Mouse (Mus musculus) liver, embryonic 11.5 days (tissue): ENCODE measurements around the gene Slc6a9. TPM values are rescaled to one million over a fixed set of nuclear protein-coding genes. Genes with fewer than 3 reads are reported as not detected.
A peak's percentile ranks its signal among the peaks of the same experiment; 100 is the strongest.

ENCODE experiments used
- ATAC-seq: fragments of 200-750 bp; cut with Nextera tagmentation; replicated peaks from 2 replicates; pipeline ENCODE4 v1.8.0; 2017; ENCODE audit warnings: moderate number of reproducible peaks, mild to moderate bottlenecking, moderate TSS enrichment, moderate library complexity; ENCODE audit not compliant: low FRiP score
- DNase-seq: peaks from one replicate; pipeline ENCODE4 v3.0.0-alpha.2; 2017; ENCODE audit warnings: low spot score
- H3K27ac ChIP-seq: fragments of 300-500 bp; sonication (generic); 2 replicates; pipeline ENCODE4 v1.5.1; 2014; ENCODE audit warnings: mild to moderate bottlenecking, low read depth, low read length, control low read depth
- H3K27me3 ChIP-seq: fragments of 300-500 bp; sonication (generic); replicated peaks from 2 replicates; pipeline ENCODE4 v1.6.1; 2014; ENCODE audit warnings: low read length, mixed read lengths; ENCODE audit not compliant: control insufficient read depth, insufficient read depth
- H3K36me3 ChIP-seq: fragments of 300-500 bp; sonication (generic); 2 replicates; pipeline ENCODE4 v1.6.1; 2014; ENCODE audit warnings: mild to moderate bottlenecking, low read length, moderate library complexity, mixed read lengths; ENCODE audit not compliant: control insufficient read depth, insufficient read depth
- H3K4me1 ChIP-seq: fragments of 300-500 bp; sonication (generic); replicated peaks from 2 replicates; pipeline ENCODE4 v1.6.1; 2014; ENCODE audit warnings: low read length, mixed read lengths; ENCODE audit not compliant: control insufficient read depth, insufficient read depth
- H3K4me2 ChIP-seq: fragments of 300-500 bp; sonication (generic); 2 replicates; pipeline ENCODE4 v1.6.1; 2014; ENCODE audit warnings: mild to moderate bottlenecking, control low read depth, moderate library complexity
- H3K4me3 ChIP-seq: fragments of 300-500 bp; sonication (generic); 2 replicates; pipeline ENCODE4 v1.5.1; 2014; ENCODE audit warnings: low read depth, low read length, control low read depth
- H3K9ac ChIP-seq: fragments of 300-500 bp; sonication (generic); 2 replicates; pipeline ENCODE4 v1.6.1; 2014; ENCODE audit warnings: low read depth, low read length, control low read depth
- H3K9me3 ChIP-seq: fragments of 300-500 bp; sonication (generic); 2 replicates; pipeline ENCODE4 v1.6.1; 2016; ENCODE audit warnings: low read length, inconsistent platforms, mixed read lengths; ENCODE audit not compliant: control insufficient read depth
- WGBS: fragments of 180-500 bp; shearing (Covaris S2); extraction: QIAGEN DNeasy Blood & Tissue Kit; methylation state at CpG from one replicate; pipeline ENCODE4 v1.1.7; 2014; 5-methylcytosine and 5-hydroxymethylcytosine counted together
- polyA plus RNA-seq: library from polyadenylated mRNA; unstranded; fragments of >200 nt; fragmentation: Nextera tagmentation; extraction: Ambion mirVana; gene quantifications from 2 replicates; pipeline ENCODE4 v1.2.1, GENCODE M21; 2014

The Slc6a9 gene
- polyA plus RNA-seq, 1 experiment from 2014 or later, result 26.3 TPM

GRCm38 (mm10) chr4:117886644-117887043 is 52.3 kb downstream of the Slc6a9 start:
- Histone ChIP-seq H3K4me3 (peak overlapping the region; percentile 97), H3K27ac (peak overlapping the region; percentile 77), H3K27me3 (no peaks in the 10 kb centered on the region; the same call in 1 of the 2 replicates), H3K9ac (peak overlapping the region; percentile 94), H3K4me2 (peak overlapping the region; percentile 87), H3K36me3 (peaks cover 24% of the 10 kb centered on the region), H3K4me1 (peaks cover 25% of the 10 kb centered on the region), H3K9me3 (no peaks in the 10 kb centered on the region)
- DNase-seq (no peak), ATAC-seq (peak; percentile 22)
- WGBS, result under 1% methylated on average over 22 of the region's 24 CpGs

- ATAC-seq, result peak; percentile 87
- WGBS, result under 1% methylated on average over 37 of the region's 37 CpGs
Observed at GRCm38 (mm10) chr4:117887133-117887532, 52.8 kb downstream of the Slc6a9 start, which contains the start of gene Atp6v0b. Atp6v0b (minus strand) TSS chr4:117887333.

GRCm38 (mm10) chr4:117887920-117888319 is 53.6 kb downstream of the Slc6a9 start:
- ATAC-seq, result no peak
- H3K27me3 ChIP-seq, result no peaks in the 10 kb centered on the region
- peaks cover 24% of the 10 kb centered on the region for H3K36me3 ChIP-seq
- WGBS, result 64% methylated on average over 2 of the region's 2 CpGs
- H3K4me2 ChIP-seq, result peak overlapping the region; percentile 87
- no peak overlapping the region for H3K27ac ChIP-seq
- DNase-seq, result no peak
- H3K9ac ChIP-seq, result no peak overlapping the region
- H3K4me3 ChIP-seq, result peak overlapping the region; percentile 97; the same call in 1 of the 2 replicates
- no peaks in the 10 kb centered on the region for H3K9me3 ChIP-seq
- H3K4me1 ChIP-seq, result peaks cover 27% of the 10 kb centered on the region

More at GRCm38 (mm10) chr4:117887133-117887532, 52.8 kb downstream of the Slc6a9 start, which contains the start of gene Atp6v0b:
- Histone ChIP-seq H3K36me3 (peaks cover 24% of the 10 kb centered on the region), H3K4me3 (peak within 1 kb of the TSS; percentile 97), H3K9ac (peak within 1 kb of the TSS; percentile 94), H3K27me3 (no peaks in the 10 kb centered on the region), H3K4me1 (peaks cover 26% of the 10 kb centered on the region), H3K4me2 (peak within 1 kb of the TSS; percentile 87), H3K27ac (peak within 1 kb of the TSS; percentile 77), H3K9me3 (no peaks in the 10 kb centered on the region)
- peak; percentile 91 for DNase-seq

- Histone ChIP-seq H3K4me2 (no peak overlapping the region), H3K9me3 (no peaks in the 10 kb centered on the region), H3K9ac (no peak overlapping the region), H3K27me3 (no peaks in the 10 kb centered on the region), H3K4me1 (peaks cover 22% of the 10 kb centered on the region), H3K36me3 (peaks cover 20% of the 10 kb centered on the region), H3K4me3 (0 out of 2 replicates have a peak overlapping the region, but pooled peaks have one; percentile 17), H3K27ac (no peak overlapping the region)
- 89% methylated on average over 15 of the region's 15 CpGs for WGBS
- ATAC-seq (no peak), DNase-seq (no peak)
Observed at GRCm38 (mm10) chr4:117889471-117889870, 55.2 kb downstream of the Slc6a9 start.

GRCm38 (mm10) chr4:117890031-117890430 is 55.7 kb downstream of the Slc6a9 start:
- Histone ChIP-seq H3K36me3 (peaks cover 14% of the 10 kb centered on the region), H3K9me3 (no peaks in the 10 kb centered on the region), H3K9ac (no peak overlapping the region), H3K27me3 (no peaks in the 10 kb centered on the region), H3K4me1 (peaks cover 22% of the 10 kb centered on the region), H3K27ac (no peak overlapping the region), H3K4me2 (no peak overlapping the region), H3K4me3 (0 out of 2 replicates have a peak overlapping the region, but pooled peaks have one; percentile 17)
- DNase-seq (no peak), ATAC-seq (no peak)
- WGBS, result 90% methylated on average over 14 of the region's 14 CpGs

- no peak overlapping the region for H3K27ac ChIP-seq
- WGBS, result 88% methylated on average over 8 of the region's 8 CpGs
- DNase-seq, result no peak
- H3K4me3 ChIP-seq, result peak overlapping the region; percentile 72
- no peak for ATAC-seq
- peak overlapping the region; percentile 65 for H3K9ac ChIP-seq
- no peaks in the 10 kb centered on the region for H3K9me3 ChIP-seq
- peaks cover 22% of the 10 kb centered on the region for H3K4me1 ChIP-seq
- no peaks in the 10 kb centered on the region for H3K27me3 ChIP-seq
- peaks cover 11% of the 10 kb centered on the region for H3K36me3 ChIP-seq
- peak overlapping the region; percentile 80 for H3K4me2 ChIP-seq
Observed at GRCm38 (mm10) chr4:117890750-117891149, 56.4 kb downstream of the Slc6a9 start.

- Histone ChIP-seq H3K27ac (no peak within 1 kb of the TSS), H3K4me2 (peak within 1 kb of the TSS; percentile 80), H3K9me3 (no peaks in the 10 kb centered on the region), H3K4me3 (peak within 1 kb of the TSS; percentile 72), H3K27me3 (no peaks in the 10 kb centered on the region), H3K36me3 (peaks cover 11% of the 10 kb centered on the region), H3K9ac (peak within 1 kb of the TSS; percentile 65), H3K4me1 (peaks cover 13% of the 10 kb centered on the region)
- peak; percentile 81 for ATAC-seq
- peak; percentile 76 for DNase-seq
- WGBS, result under 1% methylated on average over 21 of the region's 21 CpGs
Observed at GRCm38 (mm10) chr4:117891738-117892161, 57.4 kb downstream of the Slc6a9 start, which contains the start of gene Dph2. Dph2 (minus strand) TSS chr4:117892032.

- Histone ChIP-seq H3K4me2 (no peak overlapping the region), H3K9me3 (no peaks in the 10 kb centered on the region), H3K27ac (no peak overlapping the region), H3K27me3 (no peaks in the 10 kb centered on the region), H3K36me3 (peaks cover 11% of the 10 kb centered on the region), H3K9ac (no peak overlapping the region), H3K4me1 (peaks cover 7% of the 10 kb centered on the region), H3K4me3 (no peak overlapping the region)
- 26% methylated on average over 9 of the region's 9 CpGs for WGBS
- ATAC-seq, result no peak
- peak; percentile 70 for DNase-seq
Observed at GRCm38 (mm10) chr4:117893376-117893775, 59.1 kb downstream of the Slc6a9 start.

GRCm38 (mm10) chr4:117894601-117895000 is 60.3 kb downstream of the Slc6a9 start:
- 88% methylated on average over 8 of the region's 8 CpGs for WGBS
- Histone ChIP-seq H3K27me3 (no peaks in the 10 kb centered on the region), H3K4me2 (no peak overlapping the region), H3K27ac (no peak overlapping the region), H3K4me1 (peaks cover 7% of the 10 kb centered on the region), H3K9me3 (no peaks in the 10 kb centered on the region), H3K9ac (no peak overlapping the region), H3K36me3 (peaks cover 17% of the 10 kb centered on the region), H3K4me3 (no peak overlapping the region)
- DNase-seq (no peak), ATAC-seq (no peak)
